ENCODE assay signal across 9 mouse cellular contexts in the genomic region with DNA sequence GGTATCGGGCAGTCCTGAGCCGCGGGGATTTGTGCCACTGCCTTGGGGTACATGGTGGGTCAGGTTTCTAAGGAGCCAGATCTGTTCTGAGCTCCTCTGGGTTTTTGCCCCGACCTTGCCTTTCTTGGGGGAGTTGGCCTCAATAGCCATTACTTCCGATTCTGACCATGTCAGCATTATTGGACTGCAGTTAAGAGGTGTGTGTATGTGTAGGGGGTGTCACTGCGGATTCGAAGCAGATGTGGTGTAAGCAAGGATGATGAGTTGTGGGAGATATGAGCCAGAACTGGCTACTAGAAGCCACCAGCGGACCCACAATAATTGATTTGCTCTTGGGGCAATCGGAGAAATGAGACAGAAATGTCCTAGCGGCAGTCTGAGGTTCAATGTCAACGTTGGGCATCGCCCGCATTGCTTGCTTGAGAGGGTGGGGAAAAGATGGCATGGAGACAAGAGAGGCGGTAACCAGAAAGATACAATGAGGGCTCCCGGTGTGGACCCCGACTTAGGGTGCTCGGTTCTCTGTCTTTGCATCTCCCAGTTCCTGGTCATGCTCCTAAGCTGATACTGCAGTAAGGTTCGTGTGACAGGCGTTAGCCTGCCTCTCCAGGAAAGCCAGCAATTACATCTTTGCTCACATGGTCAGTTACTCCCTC. TPM values are rescaled to one million over a fixed set of nuclear protein-coding genes. Genes with fewer than 3 reads are reported as not detected.
DNase-seq lines count a peak whose midpoint lies in the region; ATAC-seq and TF ChIP-seq lines count a peak whose summit lies in the region.
"Had no signal": no experiment of that assay in that cellular context is flagged by ENCODE, and none has a peak within 500 bp of the region (broad histone marks: within the 10 kb centered on the region; RNA-seq: fewer than 3 reads in every experiment).

No protein-coding gene starts in this region.

- no peak overlapping the region for H3K27ac ChIP-seq in intestine, postnatal 0 days (ENCODE audit: low read depth, low read length)
- H3K27ac ChIP-seq in neural tube, embryonic 13.5 days (replicated peaks): peak overlapping the region; percentile 89

- H3K9me3 ChIP-seq in intestine, postnatal 0 days (ENCODE audit: control insufficient read depth): no peaks in the 10 kb centered on the region
- H3K9me3 ChIP-seq in neural tube, embryonic 13.5 days: no peaks in the 10 kb centered on the region

- H3K4me1 ChIP-seq in intestine, postnatal 0 days (replicated peaks; ENCODE audit: control insufficient read depth, insufficient read depth, low read length): peaks cover 8% of the 10 kb centered on the region; the same call in 1 of the 2 replicates
- peaks cover 29% of the 10 kb centered on the region for H3K4me1 ChIP-seq in neural tube, embryonic 13.5 days (replicated peaks)

- 21% methylated on average over 19 of the region's 19 CpGs for WGBS in intestine, postnatal 0 days
- 15% methylated on average over 19 of the region's 19 CpGs for WGBS in neural tube, embryonic 13.5 days

- peak overlapping the region; percentile 45 for H3K4me3 ChIP-seq in intestine, postnatal 0 days (ENCODE audit: low read depth, low read length)
- H3K4me3 ChIP-seq in neural tube, embryonic 13.5 days: peak overlapping the region; percentile 69

- peak overlapping the region; percentile 90 for H3K4me2 ChIP-seq in intestine, postnatal 0 days (replicated peaks; ENCODE audit: low read depth)
- H3K4me2 ChIP-seq in neural tube, embryonic 13.5 days: peak overlapping the region; percentile 89

- H3K27me3 ChIP-seq in intestine, postnatal 0 days (replicated peaks; ENCODE audit: control insufficient read depth, insufficient read depth, low read length): peaks cover 31% of the 10 kb centered on the region
- H3K27me3 ChIP-seq in neural tube, embryonic 13.5 days: peaks cover 21% of the 10 kb centered on the region

- no peak overlapping the region for H3K9ac ChIP-seq in intestine, postnatal 0 days (ENCODE audit: low read depth, low read length)
- H3K9ac ChIP-seq in neural tube, embryonic 13.5 days: peak overlapping the region; percentile 83

- no peaks in the 10 kb centered on the region for H3K36me3 ChIP-seq in intestine, postnatal 0 days (ENCODE audit: control insufficient read depth, insufficient read depth)
- no peaks in the 10 kb centered on the region for H3K36me3 ChIP-seq in neural tube, embryonic 13.5 days

- no peak for DNase-seq in cerebellum, adult 11 months
- peak; percentile 11 for DNase-seq in retina, embryonic 14.5 days (ENCODE audit: low spot score)
- no peak for DNase-seq in retina, postnatal 1 day
- DNase-seq in adrenal gland, postnatal 14 days: no peak
- DNase-seq in kidney, adult 11 months: no peak

- no peak for TF ChIP-seq CTCF in intestine, postnatal 0 days (IDR thresholded peaks at IDR 0.05; ENCODE audit: low read depth)

- 0 out of 2 replicates have a peak, but pooled peaks have one; percentile 8 for ATAC-seq in cerebellum, adult (ENCODE audit: insufficient number of reproducible peaks, low FRiP score, low TSS enrichment)
- 0 out of 2 replicates have a peak, but pooled peaks have one; percentile 28 for ATAC-seq in intestine, postnatal 0 days
- ATAC-seq in neural tube, embryonic 13.5 days (ENCODE audit: low read depth): peak; percentile 15

RNA-seq across cellular contexts. Expression of a gene that starts 0.8 kb away (rescaled TPM):
- 1.1 and 1.5 TPM in 2 replicates for polyA plus RNA-seq in intestine, postnatal 0 days (2015; fragmentation: Nextera tagmentation; extraction: Ambion mirVana)
- polyA plus RNA-seq in neural tube, embryonic 13.5 days (2015; fragmentation: Nextera tagmentation; extraction: Ambion mirVana): 7.8 and 9.0 TPM in 2 replicates
- total RNA-seq in adrenal gland, postnatal 14 days (2021): 24.2 and 36.0 TPM in 2 replicates
- total RNA-seq: common myeloid progenitor, adult 5-6 weeks had no signal
